Mouse (Mus musculus) layer of hippocampus, adult 9-11 months (tissue): ENCODE results near the gene Cntn5.

ENCODE experiments used
- DNase-seq: peaks from one replicate; pipeline ENCODE4 v3.0.0; 2022

Cntn5 gene

GRCm38 (mm10) chr9:10121350-10122057 lies 783.1 kb downstream of the Cntn5 start:
- no peak for DNase-seq

- DNase-seq: no peak
Measured at GRCm38 (mm10) chr9:10116581-10116980, 788.0 kb downstream of the Cntn5 start.

DNA sequence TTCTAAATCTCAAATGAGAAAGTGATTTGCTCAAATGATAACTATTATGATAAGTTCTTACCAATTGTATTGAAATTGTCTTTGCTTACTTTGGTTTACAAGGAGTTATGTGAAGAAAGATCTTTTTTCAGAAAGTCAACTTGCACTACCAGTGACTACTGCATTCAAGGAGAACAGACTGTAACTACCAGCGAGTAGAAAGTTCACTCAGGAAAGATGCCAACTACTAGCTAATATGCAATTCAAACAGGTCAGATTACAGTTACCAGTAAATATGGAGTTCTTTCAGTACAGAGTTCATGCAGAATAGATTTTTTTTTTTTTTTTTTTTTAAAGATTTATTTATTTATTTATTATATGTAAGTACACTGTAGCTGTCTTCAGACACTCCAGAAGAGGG lies 795.4 kb downstream of the Cntn5 start:
- DNase-seq: no peak

- DNase-seq: no peak
Measured at GRCm38 (mm10) chr9:10107861-10108260, 796.7 kb downstream of the Cntn5 start.

DNA sequence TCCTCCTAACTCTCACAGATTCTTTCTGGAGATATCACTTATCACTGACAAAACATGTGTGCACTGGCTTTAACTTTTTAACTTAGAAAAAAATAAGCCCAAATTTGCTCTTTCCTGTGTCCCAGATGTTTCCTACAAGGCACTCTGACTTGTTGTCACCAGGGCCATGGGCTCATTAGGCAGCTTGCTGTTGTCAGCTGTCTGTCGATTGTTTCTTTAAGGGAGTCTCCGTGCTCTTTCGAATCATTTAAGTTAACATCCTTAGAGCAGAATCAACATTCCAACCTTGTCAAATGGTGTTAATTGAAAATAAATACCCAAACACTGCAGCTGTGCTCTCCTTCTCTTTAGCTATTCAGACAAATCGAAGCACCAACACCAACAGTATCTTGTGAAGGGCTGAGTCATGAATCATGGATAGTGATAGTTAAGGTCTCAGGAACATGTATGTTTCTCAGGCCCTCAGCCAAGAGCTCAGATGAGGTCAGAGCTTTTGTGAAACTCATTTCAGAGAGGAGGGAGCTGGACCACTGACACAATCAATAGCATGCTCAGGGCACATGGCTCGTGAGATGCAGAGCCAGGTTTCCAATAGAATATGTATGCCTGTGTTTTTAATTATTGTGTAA lies 802.6 kb downstream of the Cntn5 start:
- DNase-seq: no peak

- DNase-seq: no peak
Measured at GRCm38 (mm10) chr9:10076282-10076681, 828.3 kb downstream of the Cntn5 start.

GRCm38 (mm10) chr9:10073401-10073800 lies 831.2 kb downstream of the Cntn5 start:
- no peak for DNase-seq

DNA sequence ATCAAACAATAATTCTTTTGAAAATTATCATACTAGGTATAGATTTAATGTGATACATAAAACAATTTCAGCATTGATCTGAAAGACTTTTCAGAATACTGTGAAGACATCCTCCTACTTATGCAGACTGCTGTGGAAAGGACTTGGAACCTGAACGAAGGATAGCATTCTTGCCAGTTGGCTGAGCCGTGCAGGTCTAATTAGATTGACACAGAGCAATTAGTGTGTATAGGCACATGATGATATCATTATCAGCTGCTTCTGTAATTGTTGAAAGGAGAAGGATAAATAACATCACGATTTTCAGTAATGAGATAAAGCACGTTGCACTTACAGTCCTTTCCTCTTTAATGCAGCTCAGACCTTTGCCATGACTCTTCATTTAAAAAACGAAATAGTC lies 831.7 kb downstream of the Cntn5 start:
- DNase-seq: no peak

GRCm38 (mm10) chr9:10071271-10071670 lies 833.3 kb downstream of the Cntn5 start:
- DNase-seq: no peak

DNA sequence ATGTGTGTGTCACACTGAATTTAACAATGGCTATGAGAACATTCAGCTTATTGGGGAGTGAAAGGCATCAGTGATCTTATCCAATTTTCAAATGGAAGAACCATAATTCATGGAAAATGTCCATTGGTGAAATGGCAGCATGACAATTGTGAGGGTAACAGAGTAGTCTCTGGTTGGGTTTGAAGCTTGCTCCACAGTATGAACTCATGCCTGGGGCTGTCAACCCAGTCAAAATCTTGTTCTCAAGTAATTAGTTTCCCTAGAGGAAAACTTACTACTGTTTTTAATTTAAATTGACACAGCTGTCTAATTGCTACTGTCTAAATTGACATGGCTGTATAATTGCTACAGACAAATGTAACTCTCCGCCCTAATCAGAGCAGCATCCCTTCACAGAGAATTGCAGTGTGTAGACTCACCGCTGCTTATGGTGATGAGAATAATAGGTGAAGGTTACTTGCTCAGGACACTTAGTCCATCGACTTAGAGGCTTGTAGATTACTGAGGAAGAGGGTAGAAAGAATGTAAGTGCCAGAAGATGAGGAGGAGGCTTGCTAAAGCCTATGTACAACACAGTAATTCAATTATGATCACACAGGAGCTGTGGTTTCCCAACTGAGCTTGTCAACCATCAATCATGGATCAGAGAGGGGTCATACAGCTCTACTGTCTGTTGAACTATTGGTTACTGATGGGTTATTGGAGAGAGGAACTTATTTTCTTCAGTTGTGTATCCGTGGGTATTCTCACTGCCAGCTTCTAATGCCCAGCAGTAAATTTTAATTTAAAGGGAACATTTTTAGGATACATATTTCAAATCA lies 859.4 kb downstream of the Cntn5 start:
- DNase-seq: no peak

- DNase-seq: no peak
Measured at GRCm38 (mm10) chr9:10043001-10043400, 861.6 kb downstream of the Cntn5 start.

DNA sequence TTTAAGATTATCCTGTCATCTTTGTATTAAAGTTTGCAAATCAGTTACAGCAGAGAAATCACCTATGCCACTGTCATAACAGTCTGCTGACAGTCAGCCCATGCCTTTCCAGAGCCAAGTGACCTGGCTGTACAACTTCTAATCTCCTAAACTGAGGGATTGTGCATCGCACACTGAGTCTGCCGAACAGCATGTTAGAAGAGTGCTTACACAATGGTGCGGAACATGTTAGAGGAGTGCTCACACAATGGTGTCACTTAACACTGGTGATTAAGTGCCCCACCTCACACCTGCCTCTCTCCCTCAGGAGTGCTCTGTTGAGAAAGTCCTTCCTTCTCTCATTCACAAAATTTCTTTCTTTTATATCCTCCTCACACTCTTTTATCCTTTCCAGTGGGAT lies 889.4 kb downstream of the Cntn5 start:
- DNase-seq: no peak

DNA sequence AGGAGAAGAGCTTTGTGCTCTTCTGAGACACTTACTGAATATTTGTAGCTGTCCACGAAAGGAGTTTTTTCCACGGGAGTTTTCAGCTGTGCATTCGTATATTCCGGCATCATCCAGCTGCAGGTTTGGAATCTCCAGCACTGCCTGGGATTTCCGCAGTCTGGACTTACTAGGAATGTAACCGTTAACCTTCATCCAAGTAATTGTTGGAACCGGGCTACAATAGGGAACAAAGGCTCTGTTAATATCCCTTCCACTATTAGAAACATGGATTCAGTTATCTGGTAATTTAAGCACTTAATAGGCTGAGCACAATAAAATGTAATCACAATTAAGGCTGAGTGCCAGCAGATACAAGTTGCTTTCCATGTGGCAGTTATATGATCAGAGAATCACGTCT lies 920.5 kb downstream of the Cntn5 start:
- no peak for DNase-seq

GRCm38 (mm10) chr9:9983220-9983619 lies 921.4 kb downstream of the Cntn5 start:
- DNase-seq: no peak

GRCm38 (mm10) chr9:9965370-9965769 lies 939.2 kb downstream of the Cntn5 start:
- no peak for DNase-seq

- DNase-seq: no peak
Measured at GRCm38 (mm10) chr9:9960610-9961172, 943.9 kb downstream of the Cntn5 start.

GRCm38 (mm10) chr9:9949346-9949745 lies 955.2 kb downstream of the Cntn5 start:
- no peak for DNase-seq

DNA sequence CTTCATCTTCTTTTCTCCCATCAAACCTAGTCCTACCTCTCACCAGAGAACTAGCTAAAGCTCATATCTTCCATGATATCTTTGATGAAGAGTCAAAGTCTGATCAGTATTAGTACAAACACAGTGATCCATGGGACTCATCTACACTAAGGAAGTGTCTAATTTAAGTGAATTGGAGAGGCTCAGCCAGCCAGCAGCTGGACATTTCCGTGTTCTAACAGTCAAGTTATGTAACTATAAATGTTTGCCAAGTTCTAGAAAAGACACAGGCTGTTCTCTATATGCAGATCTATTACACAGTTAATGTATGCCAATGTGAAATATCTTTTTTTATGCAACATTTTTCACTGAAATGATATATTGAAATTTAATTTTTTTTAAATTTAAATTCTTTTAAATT lies 959.7 kb downstream of the Cntn5 start:
- DNase-seq: no peak

- no peak for DNase-seq
Measured at GRCm38 (mm10) chr9:9937444-9938436, 966.8 kb downstream of the Cntn5 start.

DNA sequence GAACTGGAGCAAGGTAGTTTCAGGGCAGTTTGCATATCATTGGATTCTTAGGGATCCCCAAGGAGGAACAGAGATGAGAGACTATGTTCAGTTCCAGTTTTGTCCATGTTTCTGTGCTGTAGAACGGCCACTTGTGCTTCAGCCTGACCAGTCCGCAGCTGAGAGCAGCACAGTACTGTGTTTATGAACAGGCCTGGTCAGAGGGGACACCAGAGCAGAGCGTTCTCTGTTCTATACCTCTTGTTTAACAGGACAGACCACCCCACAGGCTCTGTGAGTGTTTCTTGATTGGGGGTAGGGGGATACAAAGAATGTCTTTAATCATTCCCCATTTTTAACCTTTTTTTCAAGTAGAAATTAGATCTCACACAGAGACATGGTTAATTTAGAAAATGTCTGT lies 984.0 kb downstream of the Cntn5 start:
- no peak for DNase-seq

DNA sequence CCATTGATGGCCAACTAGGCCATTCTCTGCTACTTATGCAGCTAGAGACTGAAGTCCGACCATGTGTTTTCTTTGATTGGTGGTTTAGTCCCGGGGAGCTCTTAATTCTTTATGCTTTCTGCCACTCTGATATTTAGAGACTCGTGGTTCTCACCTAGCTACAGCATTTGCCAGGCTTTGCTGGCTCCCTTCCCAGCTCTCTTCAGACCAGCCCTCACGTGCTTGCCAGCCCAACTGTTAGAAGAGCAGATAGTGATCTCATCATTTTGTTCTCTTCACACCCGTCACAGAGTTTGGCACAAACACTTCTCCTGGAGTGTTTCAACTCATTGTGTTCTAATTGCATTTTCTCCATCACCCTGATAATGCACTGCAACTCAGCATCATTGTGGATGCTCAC lies 1005.5 kb downstream of the Cntn5 start:
- peak; percentile 87 for DNase-seq

DNA sequence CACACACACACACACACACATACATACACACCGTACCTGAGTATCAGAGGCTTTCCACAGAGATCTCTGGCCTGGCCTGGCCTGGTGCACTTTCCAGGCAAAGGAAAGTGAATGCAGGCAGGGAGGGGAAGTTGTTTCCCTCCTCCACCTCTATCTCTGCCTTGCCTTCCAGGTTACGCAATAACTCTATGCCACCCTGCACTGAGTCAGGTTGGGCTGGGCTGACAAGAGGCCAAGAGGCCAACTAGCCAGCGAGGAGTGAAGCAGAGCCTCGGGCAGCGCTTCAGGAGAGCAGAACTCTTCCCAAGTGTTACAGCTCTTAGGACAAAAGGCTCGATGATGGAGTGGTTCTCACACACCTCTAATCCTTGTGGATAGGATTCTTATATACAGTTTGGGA lies 1018.4 kb downstream of the Cntn5 start:
- no peak for DNase-seq
